Mouse (Mus musculus) stomach, postnatal 0 days (tissue): ENCODE measurements at regions not wholly inside any gene's neighbourhood (a gene's known extent, or its start where the extent isn't known, plus 50 kb on each side); places are given as distances from the start of the nearest gene placed in this dataset.

Experiments
- ATAC-seq: fragments of 200-750 bp; cut with Nextera tagmentation; 2 replicates; pipeline ENCODE4 v1.8.0; 2017; ENCODE audit not compliant: low FRiP score, low TSS enrichment
- DNase-seq: peaks from one replicate; pipeline ENCODE4 v3.0.0-alpha.2; 2016; ENCODE audit warnings: low spot score
- H3K27ac ChIP-seq: fragments of 300-500 bp; sonication (generic); replicated peaks from 2 replicates; pipeline ENCODE4 v1.5.1; 2014; ENCODE audit warnings: mild to moderate bottlenecking, control low read depth
- H3K27me3 ChIP-seq: fragments of 300-500 bp; sonication (generic); 2 replicates; pipeline ENCODE4 v1.6.1; 2014; ENCODE audit warnings: low read length; ENCODE audit not compliant: control insufficient read depth, insufficient read depth
- H3K36me3 ChIP-seq: fragments of 300-500 bp; sonication (generic); 2 replicates; pipeline ENCODE4 v1.6.1; 2014; ENCODE audit warnings: low read length, mixed read lengths; ENCODE audit not compliant: control insufficient read depth, insufficient read depth
- H3K4me1 ChIP-seq: fragments of 300-500 bp; sonication (generic); replicated peaks from 2 replicates; pipeline ENCODE4 v1.6.1; 2014; ENCODE audit warnings: antibody characterized with exemption; ENCODE audit not compliant: control insufficient read depth, insufficient read depth
- H3K4me2 ChIP-seq: fragments of 300-500 bp; sonication (generic); replicated peaks from 2 replicates; pipeline ENCODE4 v1.6.1; 2014; ENCODE audit warnings: low read depth, mild to moderate bottlenecking, control low read depth, moderate library complexity
- H3K4me3 ChIP-seq: fragments of 300-500 bp; sonication (generic); 2 replicates; pipeline ENCODE4 v1.5.1; 2014; ENCODE audit warnings: low read depth, low read length, control low read depth
- H3K9ac ChIP-seq: fragments of 300-500 bp; sonication (generic); 2 replicates; pipeline ENCODE4 v1.6.1; 2014; ENCODE audit warnings: mild to moderate bottlenecking, low read length, control low read depth, mixed read lengths
- H3K9me3 ChIP-seq: fragments of 300-500 bp; sonication (generic); 2 replicates; pipeline ENCODE4 v1.6.1; 2016; ENCODE audit warnings: low read length; ENCODE audit not compliant: control insufficient read depth
- CTCF ChIP-seq: IDR thresholded peaks from 2 replicates; pipeline ENCODE4 v1.5.1; 2016; ENCODE audit warnings: antibody characterized with exemption, low read depth, mild to moderate bottlenecking, moderate library complexity
- EP300 ChIP-seq: optimal IDR thresholded peaks from 2 replicates; pipeline ENCODE3; 2016; ENCODE audit warnings: antibody characterized with exemption
- WGBS: fragments of 180-500 bp; shearing (Covaris S2); extraction: QIAGEN DNeasy Blood & Tissue Kit; methylation state at CpG from one replicate; pipeline ENCODE4 v1.1.7; 2014; 5-methylcytosine and 5-hydroxymethylcytosine counted together

DNA sequence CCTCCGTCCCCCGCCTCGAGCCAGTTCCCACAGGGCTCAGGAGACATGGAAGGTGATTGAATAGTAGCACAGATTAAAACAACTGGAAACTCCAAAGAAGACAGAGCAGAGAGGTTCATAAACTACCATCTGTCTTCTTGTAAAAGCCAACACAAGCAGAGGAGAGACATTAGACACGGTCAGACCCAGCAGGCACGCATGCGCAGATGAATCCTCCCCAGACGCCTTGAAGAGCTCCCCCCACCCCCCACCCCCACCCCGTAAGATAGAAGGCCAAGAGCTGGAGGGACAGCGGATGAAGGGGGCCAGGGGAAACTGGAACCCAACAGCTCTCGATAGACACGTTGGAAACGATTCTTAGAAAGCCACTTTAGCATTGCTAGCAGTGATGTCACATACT is 101.2 kb downstream of the Cdc5l start:
- Histone ChIP-seq H3K36me3 (no peaks in the 10 kb centered on the region), H3K9me3 (no peaks in the 10 kb centered on the region), H3K4me1 (no peaks in the 10 kb centered on the region), H3K4me2 (no peak overlapping the region), H3K4me3 (no peak overlapping the region), H3K9ac (no peak overlapping the region), H3K27me3 (no peaks in the 10 kb centered on the region), H3K27ac (no peak overlapping the region)
- DNase-seq (no peak), ATAC-seq (no peak)
- TF ChIP-seq CTCF (no peak), EP300 (no peak)
- WGBS = 63% methylated on average over 12 of the region's 12 CpGs

DNA sequence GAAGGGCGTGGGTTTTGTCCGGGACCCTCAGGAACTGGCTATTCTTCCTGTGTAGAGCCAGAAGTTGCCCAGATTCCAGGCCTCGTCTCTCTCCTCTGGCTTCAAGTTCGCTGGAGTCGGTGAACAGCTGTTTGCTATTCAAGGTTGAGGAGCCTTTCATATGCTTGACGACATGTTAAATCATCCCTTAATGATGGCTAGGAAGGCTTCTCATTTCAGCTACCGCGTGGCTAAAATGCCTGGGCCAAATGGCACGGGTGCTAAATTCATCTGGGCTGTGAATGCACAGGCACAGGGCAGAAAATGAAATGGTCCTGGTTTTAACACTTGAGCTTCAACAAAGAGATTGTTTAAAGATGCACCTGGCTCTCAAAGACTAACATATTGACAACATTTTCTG is 104.3 kb downstream of the Cdc5l start:
- Histone ChIP-seq H3K9me3 (no peaks in the 10 kb centered on the region), H3K4me3 (no peak overlapping the region), H3K4me1 (no peaks in the 10 kb centered on the region), H3K27ac (no peak overlapping the region), H3K4me2 (no peak overlapping the region), H3K36me3 (no peaks in the 10 kb centered on the region), H3K9ac (no peak overlapping the region), H3K27me3 (no peaks in the 10 kb centered on the region)
- DNase-seq (no peak), ATAC-seq (no peak)
- TF ChIP-seq CTCF = no peak
- no peak for TF ChIP-seq EP300
- 66% methylated on average over 9 of the region's 9 CpGs for WGBS

DNA sequence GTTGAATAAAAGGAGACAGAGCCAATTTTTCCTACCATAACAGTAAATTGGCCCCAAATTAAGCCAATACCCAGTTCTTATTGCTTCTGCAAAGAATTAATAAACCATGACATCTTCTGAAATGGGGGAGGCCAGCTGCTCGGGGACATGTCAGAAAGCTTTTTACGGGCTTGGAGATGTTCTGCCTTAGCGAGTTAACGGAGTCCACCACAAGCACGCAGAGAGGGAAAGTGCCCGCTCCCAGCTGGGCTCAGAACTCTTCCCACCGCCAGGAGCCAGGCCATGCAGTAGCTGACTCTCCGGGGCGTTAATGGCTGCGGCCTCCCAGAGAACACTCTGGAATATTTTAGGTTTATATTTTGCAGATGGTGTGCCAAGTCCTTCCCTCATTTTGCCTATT is 106.8 kb downstream of the Cdc5l start:
- Histone ChIP-seq H3K27me3 (no peaks in the 10 kb centered on the region), H3K36me3 (no peaks in the 10 kb centered on the region), H3K4me1 (no peaks in the 10 kb centered on the region), H3K9ac (no peak overlapping the region), H3K9me3 (no peaks in the 10 kb centered on the region), H3K27ac (no peak overlapping the region), H3K4me3 (no peak overlapping the region), H3K4me2 (no peak overlapping the region)
- no peak for ATAC-seq
- 52% methylated on average over 10 of the region's 10 CpGs for WGBS
- TF ChIP-seq CTCF (no peak), EP300 (no peak)
- DNase-seq = no peak

DNA sequence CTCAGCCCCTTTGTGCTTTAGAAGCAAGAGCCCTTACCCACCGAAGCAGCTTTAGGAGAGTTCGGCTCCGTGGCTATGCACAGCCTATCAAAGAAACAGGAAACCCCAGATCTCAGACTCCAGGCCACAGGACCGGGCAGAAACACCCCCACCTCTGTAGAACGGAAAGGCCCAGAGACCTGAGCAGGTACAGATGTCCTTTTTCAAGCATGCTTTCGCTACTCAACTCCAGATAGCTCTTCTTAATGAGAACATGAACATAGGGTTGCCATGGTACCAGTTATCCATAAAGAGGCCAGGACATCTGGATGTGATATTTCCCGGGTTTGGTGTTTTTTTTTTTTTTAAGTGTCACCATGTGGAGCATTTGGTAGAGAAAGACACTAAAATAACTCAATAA is 107.4 kb downstream of the Cdc5l start:
- no peak overlapping the region for H3K4me2 ChIP-seq

DNA sequence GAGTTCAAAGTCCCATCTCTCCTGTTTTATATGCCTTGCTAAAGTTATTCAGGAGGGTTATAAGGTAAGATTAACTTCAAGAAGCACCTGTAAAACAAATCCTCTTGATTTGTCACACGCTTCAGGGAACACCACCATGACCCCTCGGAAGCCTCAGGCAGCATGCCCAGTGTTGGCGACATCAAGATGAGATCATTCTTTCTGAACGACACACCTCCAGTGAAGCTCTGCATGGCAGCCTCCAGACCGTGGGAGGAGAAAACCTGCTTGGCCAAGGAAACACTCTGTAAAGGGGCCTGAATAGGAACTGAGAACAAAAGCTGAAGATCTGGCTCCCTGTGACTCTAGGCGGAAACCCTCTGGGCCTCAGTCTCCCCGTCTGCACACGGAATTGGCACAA is 110.7 kb downstream of the Cdc5l start:
- no peak overlapping the region for H3K27ac ChIP-seq
- ATAC-seq (no peak), DNase-seq (no peak)
- no peaks in the 10 kb centered on the region for H3K27me3 ChIP-seq
- H3K4me1 ChIP-seq = no peaks in the 10 kb centered on the region; the same call in 1 of the 2 replicates
- H3K36me3 ChIP-seq = no peaks in the 10 kb centered on the region
- 57% methylated on average over 8 of the region's 8 CpGs for WGBS
- TF ChIP-seq CTCF = no peak
- TF ChIP-seq EP300 = no peak
- H3K9me3 ChIP-seq = no peaks in the 10 kb centered on the region
- H3K4me2 ChIP-seq = no peak overlapping the region
- no peak overlapping the region for H3K9ac ChIP-seq
- H3K4me3 ChIP-seq = no peak overlapping the region

More for the DNA sequence above, 107.4 kb downstream of the Cdc5l start:
- 72% methylated on average over 7 of the region's 7 CpGs for WGBS
- H3K9ac ChIP-seq = no peak overlapping the region
- DNase-seq (no peak), ATAC-seq (no peak)
- H3K36me3 ChIP-seq = no peaks in the 10 kb centered on the region
- TF ChIP-seq EP300 (no peak), CTCF (no peak)
- no peaks in the 10 kb centered on the region for H3K27me3 ChIP-seq
- H3K9me3 ChIP-seq = no peaks in the 10 kb centered on the region
- no peak overlapping the region for H3K4me3 ChIP-seq
- H3K27ac ChIP-seq = no peak overlapping the region
- no peaks in the 10 kb centered on the region for H3K4me1 ChIP-seq

DNA sequence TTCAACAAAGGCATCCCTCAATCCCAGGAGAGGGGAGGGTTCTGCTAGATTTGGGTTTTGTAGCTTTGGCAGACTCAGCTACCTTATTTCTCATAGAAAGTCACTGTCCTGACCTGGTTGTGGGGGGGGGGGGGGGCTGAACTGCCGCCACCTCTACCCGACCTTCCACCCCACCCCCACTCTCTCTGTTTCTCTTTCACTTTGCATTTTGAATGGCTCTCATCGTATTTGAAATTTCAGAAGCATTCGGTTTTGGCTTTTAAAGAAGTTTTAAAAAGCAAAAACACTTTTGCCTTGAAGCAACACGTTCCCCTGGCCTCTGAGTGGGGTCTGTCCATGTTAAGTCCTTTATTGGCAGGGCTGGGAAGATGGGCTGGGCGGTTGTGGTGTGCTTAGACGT is 113.5 kb downstream of the Cdc5l start:
- Histone ChIP-seq H3K36me3 (no peaks in the 10 kb centered on the region), H3K27ac (no peak overlapping the region), H3K4me1 (no peaks in the 10 kb centered on the region; the same call in 1 of the 2 replicates), H3K9me3 (peaks cover 2% of the 10 kb centered on the region; the same call in 1 of the 2 replicates), H3K27me3 (no peaks in the 10 kb centered on the region), H3K4me2 (no peak overlapping the region), H3K4me3 (no peak overlapping the region), H3K9ac (no peak overlapping the region)
- 66% methylated on average over 7 of the region's 7 CpGs for WGBS
- DNase-seq = no peak
- ATAC-seq = no peak
- no peak for TF ChIP-seq EP300
- TF ChIP-seq CTCF = no peak
